In genomic region chr17:65906895-65907401, GRCm38 (mm10) we compare ENCODE assay signal across 8 mouse cellular contexts. TPM values are rescaled to one million over a fixed set of nuclear protein-coding genes. Genes with fewer than 3 reads are reported as not detected.
DNase-seq lines count a peak whose midpoint lies in the region; ATAC-seq and TF ChIP-seq lines count a peak whose summit lies in the region.

No protein-coding gene starts in this region.

- H3K36me3 ChIP-seq in hindbrain, postnatal 0 days (ENCODE audit: insufficient read depth, low read length), result no peaks in the 10 kb centered on the region
- H3K36me3 ChIP-seq in hindbrain, embryonic 11.5 days (ENCODE audit: control insufficient read depth, insufficient read depth, low read length), result no peaks in the 10 kb centered on the region
- H3K36me3 ChIP-seq in embryonic facial prominence, embryonic 15.5 days, result no peaks in the 10 kb centered on the region
- no peaks in the 10 kb centered on the region for H3K36me3 ChIP-seq in limb, embryonic 15.5 days
- no peaks in the 10 kb centered on the region for H3K36me3 ChIP-seq in splenic B cell, adult 2 months (ENCODE audit: control insufficient read depth, insufficient read depth, low read length, poor library complexity, severe bottlenecking)

- 67% methylated on average over 11 of the region's 11 CpGs for WGBS in hindbrain, postnatal 0 days
- 72% methylated on average over 11 of the region's 11 CpGs for WGBS in hindbrain, embryonic 11.5 days
- 32% methylated on average over 11 of the region's 11 CpGs for WGBS in embryonic facial prominence, embryonic 15.5 days
- WGBS in limb, embryonic 15.5 days, result 38% methylated on average over 11 of the region's 11 CpGs

- no peak for DNase-seq in hindbrain, postnatal 0 days (ENCODE audit: low spot score)
- no peak for DNase-seq in hindbrain, embryonic 11.5 days (ENCODE audit: low spot score)
- peak; percentile 71 for DNase-seq in splenic B cell, adult 2 months (ENCODE audit: low read depth, low spot score)
- no peak for DNase-seq in layer of hippocampus, adult 9-10 months (ENCODE audit: low spot score)
- DNase-seq in left cerebral cortex, postnatal 14 days (ENCODE audit: low spot score in 2 of 2), result no peak
- no peak for DNase-seq in urinary bladder, postnatal 25 days (ENCODE audit: low spot score)

- H3K4me2 ChIP-seq in hindbrain, postnatal 0 days (ENCODE audit: low read depth, low read length), result no peak overlapping the region
- no peak overlapping the region for H3K4me2 ChIP-seq in hindbrain, embryonic 11.5 days (replicated peaks; ENCODE audit: low read depth, low read length)
- peak overlapping the region; percentile 25 for H3K4me2 ChIP-seq in embryonic facial prominence, embryonic 15.5 days (replicated peaks)
- H3K4me2 ChIP-seq in limb, embryonic 15.5 days, result no peak overlapping the region

- peak; percentile 67 for ATAC-seq in hindbrain, postnatal 0 days
- no peak for ATAC-seq in hindbrain, embryonic 11.5 days (ENCODE audit: low FRiP score)
- ATAC-seq in embryonic facial prominence, embryonic 15.5 days (ENCODE audit: insufficient number of reproducible peaks, low FRiP score, low TSS enrichment, low read depth), result peak; percentile 72
- peak; percentile 69; the same call in 1 of the 2 replicates for ATAC-seq in limb, embryonic 15.5 days (ENCODE audit: insufficient number of reproducible peaks, low FRiP score, low TSS enrichment, low read depth)

- no peak overlapping the region for H3K27ac ChIP-seq in hindbrain, postnatal 0 days
- H3K27ac ChIP-seq in hindbrain, embryonic 11.5 days (ENCODE audit: low read depth, low read length), result no peak overlapping the region
- peak overlapping the region; percentile 90 for H3K27ac ChIP-seq in embryonic facial prominence, embryonic 15.5 days (replicated peaks)
- peak overlapping the region; percentile 54 for H3K27ac ChIP-seq in limb, embryonic 15.5 days

- no peaks in the 10 kb centered on the region for H3K27me3 ChIP-seq in hindbrain, postnatal 0 days (ENCODE audit: insufficient read depth, low read length)
- no peaks in the 10 kb centered on the region for H3K27me3 ChIP-seq in hindbrain, embryonic 11.5 days (ENCODE audit: control insufficient read depth, insufficient read depth, low read length)
- no peaks in the 10 kb centered on the region for H3K27me3 ChIP-seq in embryonic facial prominence, embryonic 15.5 days
- no peaks in the 10 kb centered on the region for H3K27me3 ChIP-seq in limb, embryonic 15.5 days
- H3K27me3 ChIP-seq in splenic B cell, adult 2 months (ENCODE audit: control insufficient read depth, insufficient read depth, low read length, poor library complexity, severe bottlenecking), result no peaks in the 10 kb centered on the region

- intact Hi-C loops in left cerebral cortex, postnatal 14 days (cut with DNase I), result no loop called here

- no peak overlapping the region for H3K4me3 ChIP-seq in hindbrain, postnatal 0 days (ENCODE audit: low read length)
- H3K4me3 ChIP-seq in hindbrain, embryonic 11.5 days (ENCODE audit: low read depth, low read length), result no peak overlapping the region
- H3K4me3 ChIP-seq in embryonic facial prominence, embryonic 15.5 days (replicated peaks), result no peak overlapping the region
- H3K4me3 ChIP-seq in limb, embryonic 15.5 days, result no peak overlapping the region

- H3K4me1 ChIP-seq in hindbrain, postnatal 0 days (ENCODE audit: insufficient read depth, low read length), result no peaks in the 10 kb centered on the region
- H3K4me1 ChIP-seq in hindbrain, embryonic 11.5 days (replicated peaks; ENCODE audit: control insufficient read depth, insufficient read depth, low read length), result no peaks in the 10 kb centered on the region
- H3K4me1 ChIP-seq in embryonic facial prominence, embryonic 15.5 days, result peaks cover 34% of the 10 kb centered on the region
- peaks cover 24% of the 10 kb centered on the region for H3K4me1 ChIP-seq in limb, embryonic 15.5 days

- no peaks in the 10 kb centered on the region for H3K9me3 ChIP-seq in hindbrain, postnatal 0 days (ENCODE audit: low read length)
- H3K9me3 ChIP-seq in hindbrain, embryonic 11.5 days (ENCODE audit: control insufficient read depth, low read length), result no peaks in the 10 kb centered on the region
- H3K9me3 ChIP-seq in embryonic facial prominence, embryonic 15.5 days (replicated peaks), result no peaks in the 10 kb centered on the region
- H3K9me3 ChIP-seq in limb, embryonic 15.5 days, result no peaks in the 10 kb centered on the region

- no peak overlapping the region for H3K9ac ChIP-seq in hindbrain, postnatal 0 days (replicated peaks; ENCODE audit: low read length)
- no peak overlapping the region for H3K9ac ChIP-seq in hindbrain, embryonic 11.5 days (ENCODE audit: low read depth, low read length)
- H3K9ac ChIP-seq in embryonic facial prominence, embryonic 15.5 days, result no peak overlapping the region
- no peak overlapping the region for H3K9ac ChIP-seq in limb, embryonic 15.5 days

- no peak for TF ChIP-seq CTCF in hindbrain, postnatal 0 days (IDR thresholded peaks at IDR 0.05; ENCODE audit: low read depth)

RNA-seq across cellular contexts. Expression of gene Ralbp1, which starts 21.4 kb away (rescaled TPM):
- 34.0 and 35.9 TPM in 2 replicates for total RNA-seq in hindbrain, postnatal 0 days (2014; rRNA removed)
- polyA plus RNA-seq in hindbrain, postnatal 0 days (2015; fragmentation: Nextera tagmentation; extraction: Ambion mirVana), result 51.6 and 54.0 TPM in 2 replicates
- polyA plus RNA-seq in hindbrain, embryonic 11.5 days (2014; fragmentation: Nextera tagmentation; extraction: Ambion mirVana), result 47.6 and 47.7 TPM in 2 replicates
- polyA plus RNA-seq in embryonic facial prominence, embryonic 15.5 days (2015; fragmentation: Nextera tagmentation; extraction: Ambion mirVana), result 150 and 170 TPM in 2 replicates
- 179 and 182 TPM in 2 replicates for polyA plus RNA-seq in limb, embryonic 15.5 days (2015; fragmentation: Nextera tagmentation; extraction: Ambion mirVana)
- total RNA-seq in left cerebral cortex, postnatal 14 days (2021), result 10 to 100 TPM; 43.4 to 47.2 TPM

RNA-seq across cellular contexts. Expression of gene Twsg1, which starts 44.1 kb away (rescaled TPM):
- 39.8 and 45.4 TPM in 2 replicates for total RNA-seq in hindbrain, postnatal 0 days (2014; rRNA removed)
- 45.4 and 45.7 TPM in 2 replicates for polyA plus RNA-seq in hindbrain, postnatal 0 days (2015; fragmentation: Nextera tagmentation; extraction: Ambion mirVana)
- 85.9 and 98.4 TPM in 2 replicates for polyA plus RNA-seq in hindbrain, embryonic 11.5 days (2014; fragmentation: Nextera tagmentation; extraction: Ambion mirVana)
- polyA plus RNA-seq in embryonic facial prominence, embryonic 15.5 days (2015; fragmentation: Nextera tagmentation; extraction: Ambion mirVana), result 152 and 154 TPM in 2 replicates
- polyA plus RNA-seq in limb, embryonic 15.5 days (2015; fragmentation: Nextera tagmentation; extraction: Ambion mirVana), result 136 and 150 TPM in 2 replicates
- total RNA-seq in left cerebral cortex, postnatal 14 days (2021), result 10 to 100 TPM; 21.9 to 25.6 TPM

Comparison
In these comparisons a context has a peak if more than half of its experiments do, and no peak if none do; other contexts are left out.
1. H3K27ac ChIP-seq: peak in embryonic facial prominence, embryonic 15.5 days (single experiment) and limb, embryonic 15.5 days (single experiment); none in hindbrain, postnatal 0 days (single experiment) and hindbrain, embryonic 11.5 days (single experiment).